Mouse (Mus musculus) neural tube, embryonic 12.5 days (tissue): ENCODE results near the gene Parp2. TPM values are rescaled to one million over a fixed set of nuclear protein-coding genes. Genes with fewer than 3 reads are reported as not detected.

Source experiments
- polyA plus RNA-seq: library from polyadenylated mRNA; unstranded; fragments of >200 nt; fragmentation: Nextera tagmentation; extraction: Ambion mirVana; gene quantifications from 2 replicates; pipeline ENCODE4 v1.2.1, GENCODE M21; 2016

The Parp2 gene
- polyA plus RNA-seq, 1 experiment from 2014 or later: 58.6 TPM

Other genes with a start within 250 kb of the Parp2 start
- not detected in 2 replicates for gene Olfr744, start 193.0 kb upstream of the Parp2 start, polyA plus RNA-seq
- gene Olfr745, start 168.5 kb upstream of the Parp2 start, polyA plus RNA-seq: not detected in 2 replicates
- gene Olfr746, start 160.8 kb upstream of the Parp2 start, polyA plus RNA-seq: not detected in 2 replicates
- gene Olfr747, start 114.6 kb upstream of the Parp2 start, polyA plus RNA-seq: not detected in 2 replicates
- gene Olfr748, start 100.5 kb upstream of the Parp2 start, polyA plus RNA-seq: not detected in 2 replicates
- gene Olfr749, start 62.7 kb upstream of the Parp2 start, polyA plus RNA-seq: not detected in 2 replicates
- gene Ttc5, start 22.3 kb upstream of the Parp2 start, polyA plus RNA-seq: 102 and 110 TPM in 2 replicates
- gene Ccnb1ip1, start 109 bp upstream of the Parp2 start, polyA plus RNA-seq: not detected in 2 replicates
- 5.8 and 5.9 TPM in 2 replicates for gene Tep1, start 62.7 kb downstream of the Parp2 start, polyA plus RNA-seq
- 0.47 and 0.81 TPM in 2 replicates for gene Klhl33, start 89.7 kb downstream of the Parp2 start, polyA plus RNA-seq
- 120 and 129 TPM in 2 replicates for gene Osgep, start 117.1 kb downstream of the Parp2 start, polyA plus RNA-seq
- 272 and 279 TPM in 2 replicates for gene Apex1, start 117.1 kb downstream of the Parp2 start, polyA plus RNA-seq
- 80.0 and 87.1 TPM in 2 replicates for gene Pip4p1, start 123.0 kb downstream of the Parp2 start, polyA plus RNA-seq
- 38.6 and 39.9 TPM in 2 replicates for gene Pnp, start 123.2 kb downstream of the Parp2 start, polyA plus RNA-seq
- gene Gm49342, start 136.7 kb downstream of the Parp2 start, polyA plus RNA-seq: not detected in 2 replicates
- 0.28 and 0.29 TPM in 2 replicates for gene Pnp2, start 148.2 kb downstream of the Parp2 start, polyA plus RNA-seq
- gene Rnase10, start 199.9 kb downstream of the Parp2 start, polyA plus RNA-seq: not detected in 2 replicates
- not detected in 2 replicates for gene Rnase9, start 234.0 kb downstream of the Parp2 start, polyA plus RNA-seq
- not detected in 2 replicates for gene Rnase11, start 242.3 kb downstream of the Parp2 start, polyA plus RNA-seq
- not detected in 2 replicates for gene Rnase12, start 249.8 kb downstream of the Parp2 start, polyA plus RNA-seq